Mouse (Mus musculus) induced T-regulatory cell, adult 2 months (primary cell): ENCODE results near the gene Pmpcb.

Experiments used
- DNase-seq: peaks from one replicate; pipeline ENCODE4 v3.0.0-alpha.2; 2012; ENCODE audit warnings: low read depth

Gene Pmpcb

DNA sequence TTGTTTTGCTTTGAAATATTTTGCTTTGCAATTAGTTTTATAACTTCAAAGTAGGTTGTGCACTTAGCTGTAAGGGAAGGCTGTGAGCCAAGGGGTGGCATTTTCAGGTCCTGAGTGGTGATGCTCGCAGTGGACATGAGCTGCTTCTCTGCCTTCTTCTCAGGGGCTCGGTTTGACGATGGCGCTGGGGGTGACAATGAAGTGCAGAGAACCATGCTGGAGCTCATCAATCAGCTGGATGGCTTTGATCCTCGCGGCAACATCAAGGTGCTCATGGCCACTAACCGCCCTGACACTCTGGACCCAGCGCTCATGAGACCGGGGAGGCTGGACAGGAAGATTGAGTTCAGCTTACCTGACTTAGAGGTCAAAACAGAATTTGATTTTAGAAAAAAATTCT, 66.0 kb downstream of the Pmpcb start:
- DNase-seq, result no peak

DNA sequence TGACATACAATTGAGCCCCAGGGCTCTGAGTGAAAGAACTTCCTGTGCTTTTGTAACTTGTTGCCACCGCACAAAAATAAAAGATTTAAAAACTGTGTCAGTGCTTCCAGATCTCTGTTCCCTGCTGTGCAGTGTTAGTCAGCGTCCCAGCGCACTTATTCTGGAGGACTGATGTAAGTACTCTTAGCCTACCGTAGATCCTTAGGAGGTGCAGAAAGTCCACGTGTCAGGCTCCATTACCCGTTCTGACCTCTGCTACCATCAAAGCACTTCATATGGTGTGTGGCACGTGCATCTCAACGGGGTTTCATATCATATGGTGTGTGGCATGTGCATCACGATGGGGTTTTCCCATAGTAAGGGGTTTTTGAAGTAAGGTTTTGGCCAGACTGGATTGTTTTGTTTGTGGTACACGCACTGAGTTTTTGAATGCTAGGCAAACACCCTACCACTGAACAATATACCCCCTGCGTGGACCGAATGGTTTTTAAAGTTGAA, 66.8 kb downstream of the Pmpcb start:
- DNase-seq, result no peak

DNA sequence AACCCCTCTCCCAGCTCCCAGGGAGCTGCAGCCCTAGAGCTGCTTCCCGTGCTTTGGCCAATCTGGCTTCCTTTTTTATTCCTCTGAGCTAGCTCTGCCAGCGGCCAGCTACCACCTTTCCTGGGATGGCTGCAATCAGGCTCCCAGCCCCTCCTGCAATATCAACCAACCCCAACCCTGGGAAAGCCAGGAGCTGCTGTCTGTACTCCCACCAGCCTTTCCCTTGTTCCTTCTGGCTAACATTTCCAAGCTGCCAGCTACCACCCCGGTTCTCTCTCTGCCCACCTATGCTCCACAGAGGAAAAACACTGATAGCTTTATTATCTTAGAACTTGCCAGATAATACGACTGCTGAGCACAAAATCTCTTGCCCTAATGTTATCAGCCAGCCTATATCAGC, 67.9 kb downstream of the Pmpcb start:
- no peak for DNase-seq
